ENCODE assay signal across 10 mouse cellular contexts in the genomic region with DNA sequence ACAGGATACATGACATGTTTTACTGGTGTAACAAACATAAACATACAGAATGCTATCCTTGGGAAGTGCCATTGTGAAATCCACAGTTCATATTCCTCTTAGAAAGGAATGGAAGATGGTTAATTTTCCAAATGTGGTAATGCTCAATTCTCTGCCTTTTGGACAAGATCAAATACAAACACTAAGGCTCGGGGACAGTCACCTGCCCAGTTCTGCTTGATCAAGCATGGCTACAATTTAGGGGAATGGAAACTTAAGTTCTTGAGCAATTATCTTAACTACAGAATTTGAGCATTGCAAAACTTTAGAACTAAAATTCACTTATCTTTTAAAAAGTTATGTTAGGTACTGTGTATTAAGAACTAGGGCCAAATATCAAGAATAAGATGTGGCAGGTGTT. TPM values are rescaled to one million over a fixed set of nuclear protein-coding genes. Genes with fewer than 3 reads are reported as not detected.
A peak's percentile ranks its signal among the peaks of the same experiment; 100 is the strongest.
DNase-seq lines count a peak whose midpoint lies in the region; ATAC-seq and TF ChIP-seq lines count a peak whose summit lies in the region.
"Had no signal": no experiment of that assay in that cellular context is flagged by ENCODE, and none has a peak within 500 bp of the region (broad histone marks: within the 10 kb centered on the region; RNA-seq: fewer than 3 reads in every experiment).

No protein-coding gene starts in this region.

- no peak for ATAC-seq in kidney, postnatal 0 days (replicated peaks; ENCODE audit: low FRiP score, low read depth)
- no peak for ATAC-seq in forebrain, embryonic 11.5 days (replicated peaks; ENCODE audit: low FRiP score)
- ATAC-seq in neural tube, embryonic 12.5 days (ENCODE audit: low FRiP score, low read depth) = no peak

- H3K36me3 ChIP-seq in kidney, postnatal 0 days (ENCODE audit: insufficient read depth, low read length) = peaks cover 3% of the 10 kb centered on the region; the same call in 1 of the 2 replicates
- H3K36me3 ChIP-seq in forebrain, embryonic 11.5 days (ENCODE audit: control insufficient read depth, insufficient read depth, low read length) = no peaks in the 10 kb centered on the region
- peaks cover 15% of the 10 kb centered on the region for H3K36me3 ChIP-seq in limb, embryonic 10.5 days
- peaks cover 2% of the 10 kb centered on the region; the same call in 1 of the 2 replicates for H3K36me3 ChIP-seq in neural tube, embryonic 12.5 days

- H3K27ac ChIP-seq in kidney, postnatal 0 days = peak overlapping the region; percentile 97; the same call in 1 of the 2 replicates
- H3K27ac ChIP-seq in forebrain, embryonic 11.5 days (ENCODE audit: low read depth, low read length) = no peak overlapping the region
- no peak overlapping the region for H3K27ac ChIP-seq in limb, embryonic 10.5 days
- H3K27ac ChIP-seq in neural tube, embryonic 12.5 days = no peak overlapping the region

- TF ChIP-seq POLR2A in lung, adult 2 months (IDR thresholded peaks at IDR 0.05; ENCODE audit: borderline replicate concordance, extremely low read depth, low read depth, low read length) = no peak

- H3K4me2 ChIP-seq in kidney, postnatal 0 days (ENCODE audit: low read length) = peak overlapping the region; percentile 57
- peak overlapping the region; percentile 57; the same call in 1 of the 2 replicates for H3K4me2 ChIP-seq in forebrain, embryonic 11.5 days (ENCODE audit: low read depth, low read length, severe bottlenecking)
- peak overlapping the region; percentile 64 for H3K4me2 ChIP-seq in neural tube, embryonic 12.5 days (replicated peaks)

- H3K4me3 ChIP-seq in kidney, postnatal 0 days (replicated peaks; ENCODE audit: low read depth, low read length) = peak overlapping the region; percentile 97
- peak overlapping the region; percentile 84; the same call in 1 of the 2 replicates for H3K4me3 ChIP-seq in forebrain, embryonic 11.5 days (ENCODE audit: low read depth, low read length)
- peak overlapping the region; percentile 82 for H3K4me3 ChIP-seq in limb, embryonic 10.5 days
- no peak overlapping the region for H3K4me3 ChIP-seq in neural tube, embryonic 12.5 days
- no peak overlapping the region for H3K4me3 ChIP-seq in lung, adult 2 months (replicated peaks; ENCODE audit: extremely low read depth, low read depth, low read length)

- no peaks in the 10 kb centered on the region for H3K4me1 ChIP-seq in kidney, postnatal 0 days (replicated peaks; ENCODE audit: insufficient read depth, low read length)
- no peaks in the 10 kb centered on the region for H3K4me1 ChIP-seq in forebrain, embryonic 11.5 days (replicated peaks; ENCODE audit: control insufficient read depth, insufficient read depth, low read length)
- peaks cover 22% of the 10 kb centered on the region for H3K4me1 ChIP-seq in limb, embryonic 10.5 days
- peaks cover 3% of the 10 kb centered on the region for H3K4me1 ChIP-seq in neural tube, embryonic 12.5 days
- no peaks in the 10 kb centered on the region for H3K4me1 ChIP-seq in lung, adult 2 months (ENCODE audit: control insufficient read depth, insufficient read depth, low read length)

- TF ChIP-seq CTCF in kidney, postnatal 0 days (IDR thresholded peaks at IDR 0.05; ENCODE audit: low read depth) = no peak
- no peak for TF ChIP-seq CTCF in lung, adult 2 months (IDR thresholded peaks at IDR 0.05; ENCODE audit: insufficient read depth, low read length)

- H3K9me3 ChIP-seq in kidney, postnatal 0 days (replicated peaks; ENCODE audit: low read length) = no peaks in the 10 kb centered on the region
- H3K9me3 ChIP-seq in forebrain, embryonic 11.5 days (ENCODE audit: control insufficient read depth, low read length) = no peaks in the 10 kb centered on the region
- H3K9me3 ChIP-seq in limb, embryonic 10.5 days (replicated peaks) = no peaks in the 10 kb centered on the region
- H3K9me3 ChIP-seq in neural tube, embryonic 12.5 days = no peaks in the 10 kb centered on the region

- H3K27me3 ChIP-seq in kidney, postnatal 0 days (ENCODE audit: insufficient read depth, low read length) = no peaks in the 10 kb centered on the region
- no peaks in the 10 kb centered on the region for H3K27me3 ChIP-seq in forebrain, embryonic 11.5 days (ENCODE audit: control insufficient read depth, insufficient read depth, low read length)
- no peaks in the 10 kb centered on the region for H3K27me3 ChIP-seq in limb, embryonic 10.5 days (ENCODE audit: low read depth, poor library complexity, severe bottlenecking)
- no peaks in the 10 kb centered on the region for H3K27me3 ChIP-seq in neural tube, embryonic 12.5 days (replicated peaks)
- H3K27me3 ChIP-seq: Patski had no signal

- 50% methylated on average over 1 of the region's 1 CpGs for whole genome bisulfite sequencing in kidney, postnatal 0 days
- WGBS in forebrain, embryonic 11.5 days = 83% methylated on average over 1 of the region's 1 CpGs
- 82% methylated on average over 1 of the region's 1 CpGs for WGBS in limb, embryonic 10.5 days
- whole genome bisulfite sequencing in neural tube, embryonic 12.5 days = 92% methylated on average over 1 of the region's 1 CpGs
- WGBS in lung, adult 2 months = 82% methylated on average over 1 of the region's 1 CpGs

- DNase-seq in kidney, postnatal 0 days (ENCODE audit: low spot score) = no peak
- DNase-seq in kidney, postnatal 36 days = no peak
- no peak for DNase-seq in forebrain, embryonic 11.5 days (ENCODE audit: low spot score)
- no peak for DNase-seq in limb, embryonic 10.5 days (ENCODE audit: low spot score)
- DNase-seq in adrenal gland, postnatal 4 days (ENCODE audit: low spot score in 2 of 2) = no peak
- DNase-seq in gastrocnemius, postnatal 10 days = no peak
- no peak for DNase-seq in lung, adult 2 months
- DNase-seq: cerebellum, adult 11 months had no signal

- H3K9ac ChIP-seq in kidney, postnatal 0 days (ENCODE audit: low read depth, low read length) = peak overlapping the region; percentile 95; the same call in 1 of the 2 replicates
- no peak overlapping the region; the same call in 1 of the 2 replicates for H3K9ac ChIP-seq in forebrain, embryonic 11.5 days (ENCODE audit: low read length)
- H3K9ac ChIP-seq in neural tube, embryonic 12.5 days = peak overlapping the region; percentile 81; the same call in 1 of the 2 replicates

RNA-seq across cellular contexts. Expression of a gene that starts 2.5 kb away (rescaled TPM):
- polyA plus RNA-seq in kidney, postnatal 0 days (2015; fragmentation: Nextera tagmentation; extraction: Ambion mirVana) = 260 and 288 TPM in 2 replicates
- 107 and 110 TPM in 2 replicates for polyA plus RNA-seq in forebrain, embryonic 11.5 days (2014; fragmentation: Nextera tagmentation; extraction: Ambion mirVana)
- polyA plus RNA-seq in limb, embryonic 10.5 days (2016; fragmentation: Nextera tagmentation; extraction: Ambion mirVana) = 92.7 and 96.2 TPM in 2 replicates
- polyA plus RNA-seq in neural tube, embryonic 12.5 days (2016; fragmentation: Nextera tagmentation; extraction: Ambion mirVana) = 124 and 126 TPM in 2 replicates
- total RNA-seq in adrenal gland, postnatal 4 days (2021) = 100 to 1,000 TPM in 1 of 2 experiments, 10 to 100 TPM in 1; 99.5 to 103 TPM
- total RNA-seq in gastrocnemius, postnatal 10 days (2021) = 100 to 1,000 TPM; 104 to 112 TPM
- 147 and 171 TPM in 2 replicates for polyA plus RNA-seq in lung, adult 2 months (2012; rRNA removed)

RNA-seq across cellular contexts. Expression of a gene that starts 15.3 kb away (rescaled TPM):
- 29.9 and 33.4 TPM in 2 replicates for polyA plus RNA-seq in kidney, postnatal 0 days (2015; fragmentation: Nextera tagmentation; extraction: Ambion mirVana)
- 47.5 and 48.5 TPM in 2 replicates for polyA plus RNA-seq in forebrain, embryonic 11.5 days (2014; fragmentation: Nextera tagmentation; extraction: Ambion mirVana)
- polyA plus RNA-seq in limb, embryonic 10.5 days (2016; fragmentation: Nextera tagmentation; extraction: Ambion mirVana) = 28.6 and 39.7 TPM in 2 replicates
- 46.9 and 50.7 TPM in 2 replicates for polyA plus RNA-seq in neural tube, embryonic 12.5 days (2016; fragmentation: Nextera tagmentation; extraction: Ambion mirVana)
- total RNA-seq in adrenal gland, postnatal 4 days (2021) = 100 to 1,000 TPM; 225 to 239 TPM
- 100 to 1,000 TPM; 113 to 137 TPM for total RNA-seq in gastrocnemius, postnatal 10 days (2021)
- 33.6 and 39.0 TPM in 2 replicates for polyA plus RNA-seq in lung, adult 2 months (2012; rRNA removed)

Comparison
In these comparisons a context has a peak if more than half of its experiments do, and no peak if none do; other contexts are left out.
1. H3K4me3 ChIP-seq: peak in kidney, postnatal 0 days (single experiment), forebrain, embryonic 11.5 days (single experiment) and limb, embryonic 10.5 days (single experiment); none in neural tube, embryonic 12.5 days (single experiment) and lung, adult 2 months (single experiment).
2. Peak in every context shown above with its lines, with median percentiles within 50 percentile points of each other: H3K4me2 ChIP-seq.